11 mouse cellular contexts compared by ENCODE assay signal in genomic region chr5:92961770-92962231, GRCm38 (mm10).
DNase-seq lines count a peak whose midpoint lies in the region; ATAC-seq and TF ChIP-seq lines count a peak whose summit lies in the region.
"Had no signal": no experiment of that assay in that cellular context is flagged by ENCODE, and none has a peak within 500 bp of the region (broad histone marks: within the 10 kb centered on the region; RNA-seq: fewer than 3 reads in every experiment).

No protein-coding gene starts in this region.

- no peak for ATAC-seq in heart, embryonic 13.5 days (ENCODE audit: extremely low read depth, insufficient number of reproducible peaks, low FRiP score, low TSS enrichment)
- ATAC-seq in lung, postnatal 0 days = peak; percentile 96
- ATAC-seq: hindbrain, embryonic 16.5 days had no signal

- peak; percentile 80; the same call in 1 of the 2 replicates for TF ChIP-seq EP300 in lung, postnatal 0 days (IDR thresholded peaks at IDR 0.05)

- no peak overlapping the region for H3K4me3 ChIP-seq in C2C12 (ENCODE audit: insufficient read depth, poor library complexity, severe bottlenecking)
- H3K4me3 ChIP-seq in heart, embryonic 13.5 days = no peak overlapping the region
- no peak overlapping the region for H3K4me3 ChIP-seq in lung, postnatal 0 days (ENCODE audit: low read depth, low read length)
- no peak overlapping the region for H3K4me3 ChIP-seq in thymus, adult 2 months (ENCODE audit: control insufficient read depth, insufficient read depth, low read length)
- H3K4me3 ChIP-seq: midbrain, embryonic 12.5 days had no signal

- H3ac ChIP-seq in C2C12 (ENCODE audit: control insufficient read depth, insufficient read length, low read depth) = peak overlapping the region; percentile 20

- H3K79me3 ChIP-seq in C2C12 (ENCODE audit: low read depth) = no peaks in the 10 kb centered on the region

- intact Hi-C loops in left cerebral cortex, postnatal 36 days (cut with DNase I) = no loop called here

- H3K27me3 ChIP-seq in C2C12 (ENCODE audit: control insufficient read depth, insufficient read depth, insufficient read length) = no peaks in the 10 kb centered on the region
- H3K27me3 ChIP-seq in heart, embryonic 13.5 days (replicated peaks) = no peaks in the 10 kb centered on the region
- H3K27me3 ChIP-seq in lung, postnatal 0 days (replicated peaks; ENCODE audit: insufficient read depth, low read length) = no peaks in the 10 kb centered on the region
- H3K27me3 ChIP-seq in thymus, adult 2 months (ENCODE audit: control insufficient read depth, insufficient read depth, low read length) = no peaks in the 10 kb centered on the region
- H3K27me3 ChIP-seq: midbrain, embryonic 12.5 days had no signal

- H3K9ac ChIP-seq in heart, embryonic 13.5 days = peak overlapping the region; percentile 53
- H3K9ac ChIP-seq in lung, postnatal 0 days (replicated peaks; ENCODE audit: low read depth) = no peak overlapping the region
- H3K9ac ChIP-seq: midbrain, embryonic 12.5 days had no signal

- DNase-seq in R1 (ENCODE audit: low read depth, low spot score) = peak; percentile 81
- DNase-seq in lung, postnatal 0 days (ENCODE audit: low spot score) = peak; percentile 93
- no peak for DNase-seq in gastrocnemius, postnatal 10 days
- no peak for DNase-seq in left cerebral cortex, postnatal 36 days (ENCODE audit: low spot score in 2 of 2)
- DNase-seq in embryo, embryonic 10.5 days (ENCODE audit: low spot score) = no peak
- DNase-seq in thymus, adult 2 months = no peak
- DNase-seq: retina, postnatal 1 day had no signal

- H3K4me1 ChIP-seq in heart, embryonic 13.5 days = peaks cover 53% of the 10 kb centered on the region
- 0 out of 2 replicates have a peak, but pooled peaks cover 5% of the 10 kb centered on the region for H3K4me1 ChIP-seq in lung, postnatal 0 days (ENCODE audit: insufficient read depth, low read depth, low read length)
- H3K4me1 ChIP-seq in thymus, adult 2 months (replicated peaks; ENCODE audit: control insufficient read depth, insufficient read depth, low read length) = no peaks in the 10 kb centered on the region; the same call in 1 of the 2 replicates
- H3K4me1 ChIP-seq: midbrain, embryonic 12.5 days had no signal

- no peak for TF ChIP-seq POLR2A in thymus, adult 2 months (IDR thresholded peaks at IDR 0.05; ENCODE audit: control insufficient read depth, extremely low read depth, insufficient read depth, low read length, poor library complexity)

- peak overlapping the region; percentile 90 for H3K27ac ChIP-seq in heart, embryonic 13.5 days (replicated peaks)
- peak overlapping the region; percentile 59 for H3K27ac ChIP-seq in lung, postnatal 0 days (ENCODE audit: low read length)
- no peak overlapping the region for H3K27ac ChIP-seq in thymus, adult 2 months (ENCODE audit: control insufficient read depth, insufficient read depth, low read length)
- H3K27ac ChIP-seq: midbrain, embryonic 12.5 days had no signal

- H3K79me2 ChIP-seq in C2C12 (ENCODE audit: control insufficient read depth, insufficient read depth) = no peaks in the 10 kb centered on the region

- H3K36me3 ChIP-seq in C2C12 (ENCODE audit: control insufficient read depth, insufficient read depth) = no peaks in the 10 kb centered on the region
- H3K36me3 ChIP-seq in heart, embryonic 13.5 days = peaks cover 71% of the 10 kb centered on the region
- no peaks in the 10 kb centered on the region; the same call in 1 of the 2 replicates for H3K36me3 ChIP-seq in lung, postnatal 0 days (ENCODE audit: insufficient read depth, low read length)
- H3K36me3 ChIP-seq in thymus, adult 2 months (ENCODE audit: control insufficient read depth, insufficient read depth, low read length) = no peaks in the 10 kb centered on the region

- WGBS in heart, embryonic 13.5 days = 26% methylated on average over 7 of the region's 7 CpGs
- 51% methylated on average over 7 of the region's 7 CpGs for WGBS in lung, postnatal 0 days
- 75% methylated on average over 7 of the region's 7 CpGs for WGBS in thymus, adult 2 months

- H3K4me2 ChIP-seq in heart, embryonic 13.5 days = peak overlapping the region; percentile 23
- no peak overlapping the region for H3K4me2 ChIP-seq in lung, postnatal 0 days (replicated peaks; ENCODE audit: low read depth, low read length)
- H3K4me2 ChIP-seq: midbrain, embryonic 12.5 days had no signal

- H3K9me3 ChIP-seq in heart, embryonic 13.5 days = no peaks in the 10 kb centered on the region
- H3K9me3 ChIP-seq in lung, postnatal 0 days (ENCODE audit: low read length) = no peaks in the 10 kb centered on the region
- H3K9me3 ChIP-seq: midbrain, embryonic 12.5 days had no signal

- TF ChIP-seq CTCF in C2C12 (IDR thresholded peaks at IDR 0.05; ENCODE audit: control insufficient read depth, insufficient read depth, insufficient read length) = no peak
- no peak for TF ChIP-seq CTCF in lung, postnatal 0 days (IDR thresholded peaks at IDR 0.05)
- no peak for TF ChIP-seq CTCF in thymus, adult 2 months (IDR thresholded peaks at IDR 0.05; ENCODE audit: borderline replicate concordance, control insufficient read depth, extremely low read depth, insufficient read depth, low read length, poor library complexity)

TF ChIP-seq in C2C12, 6 proteins besides CTCF, POLR2A, EP300 and RAD21:
- TF ChIP-seq MYOG (IDR thresholded peaks at IDR 0.05; ENCODE audit: control insufficient read depth, extremely low read depth, insufficient read length) (no peak), MYOD1 (IDR thresholded peaks at IDR 0.05; ENCODE audit: control insufficient read depth, insufficient read length, low read depth) (no peak), MAX (IDR thresholded peaks at IDR 0.05) (no peak), FOSL1 (IDR thresholded peaks at IDR 0.05; ENCODE audit: insufficient read depth, low read length, poor library complexity, severe bottlenecking) (no peak), CEBPB (IDR thresholded peaks at IDR 0.05; ENCODE audit: low read depth) (no peak), USF1 (IDR thresholded peaks at IDR 0.05; ENCODE audit: low read depth) (no peak)

Comparison
In these comparisons a context has a peak if more than half of its experiments do, and no peak if none do; other contexts are left out.
1. DNase-seq: peak in R1 (single experiment) and lung, postnatal 0 days (single experiment); none in gastrocnemius, postnatal 10 days (single experiment), left cerebral cortex, postnatal 36 days (0 of 2), embryo, embryonic 10.5 days (single experiment) and thymus, adult 2 months (single experiment).